Mouse (Mus musculus): ENCODE measurements around the gene Zfp37. TPM values are rescaled to one million over a fixed set of nuclear protein-coding genes. Genes with fewer than 3 reads are reported as not detected.
"Not testable (repeated sequence)": the region's sequence is repeated elsewhere in the genome, so short reads cannot be mapped to it uniquely, and the experiment has no call there.

Zfp37 gene
- 29.4 and 30.2 TPM in 2 replicates for polyA plus RNA-seq (2016; fragmentation: Nextera tagmentation; extraction: Ambion mirVana)

GRCm38 (mm10) chr4:62230769-62231168, at the start of gene Zfp37:
Gene Zfp37 (minus strand): TSS chr4:62231047.
- H3K27ac ChIP-seq = no peak within 1 kb of the TSS
- no peak within 1 kb of the TSS for H3K4me3 ChIP-seq
- H3K9me3 ChIP-seq (replicated peaks) = no peaks in the 10 kb centered on the region
- WGBS = 75% methylated on average over 13 of the region's 13 CpGs
- no peak within 1 kb of the TSS for H3K4me2 ChIP-seq (replicated peaks)
- no peaks in the 10 kb centered on the region for H3K36me3 ChIP-seq
- no peak for ATAC-seq (ENCODE audit: low FRiP score)
- H3K4me1 ChIP-seq = no peaks in the 10 kb centered on the region
- H3K27me3 ChIP-seq = no peaks in the 10 kb centered on the region
- H3K9ac ChIP-seq = no peak within 1 kb of the TSS

GRCm38 (mm10) chr4:62278081-62278480, 47.2 kb upstream of the Zfp37 start:
- no peak overlapping the region for H3K4me3 ChIP-seq
- H3K9me3 ChIP-seq (replicated peaks) = no peaks in the 10 kb centered on the region
- no peak overlapping the region for H3K4me2 ChIP-seq (replicated peaks)
- no peaks in the 10 kb centered on the region for H3K36me3 ChIP-seq
- H3K27me3 ChIP-seq = no peaks in the 10 kb centered on the region
- no peak overlapping the region for H3K27ac ChIP-seq
- H3K4me1 ChIP-seq = peaks cover 10% of the 10 kb centered on the region
- no peak overlapping the region for H3K9ac ChIP-seq
- 64% methylated on average over 4 of the region's 4 CpGs for WGBS
- no peak for ATAC-seq (ENCODE audit: low FRiP score)

GRCm38 (mm10) chr4:62277222-62277621, 46.4 kb upstream of the Zfp37 start:
- WGBS = 72% methylated on average over 3 of the region's 3 CpGs
- ATAC-seq (ENCODE audit: low FRiP score) = no peak

GRCm38 (mm10) chr4:62276642-62277041, 45.8 kb upstream of the Zfp37 start:
- Histone ChIP-seq H3K9me3 (replicated peaks) (no peaks in the 10 kb centered on the region), H3K27ac (no peak overlapping the region), H3K4me2 (replicated peaks) (no peak overlapping the region), H3K27me3 (no peaks in the 10 kb centered on the region), H3K9ac (no peak overlapping the region), H3K4me3 (no peak overlapping the region), H3K36me3 (no peaks in the 10 kb centered on the region), H3K4me1 (peaks cover 10% of the 10 kb centered on the region)
- WGBS = 83% methylated on average over 10 of the region's 10 CpGs
- ATAC-seq (ENCODE audit: low FRiP score) = no peak

More at GRCm38 (mm10) chr4:62277222-62277621, 46.4 kb upstream of the Zfp37 start:
- Histone ChIP-seq H3K4me2 (replicated peaks) (no peak overlapping the region), H3K9me3 (replicated peaks) (no peaks in the 10 kb centered on the region), H3K9ac (no peak overlapping the region), H3K36me3 (no peaks in the 10 kb centered on the region), H3K4me1 (peaks cover 10% of the 10 kb centered on the region), H3K4me3 (no peak overlapping the region), H3K27me3 (no peaks in the 10 kb centered on the region), H3K27ac (no peak overlapping the region)

GRCm38 (mm10) chr4:62274841-62275536, 44.1 kb upstream of the Zfp37 start:
- peaks cover 10% of the 10 kb centered on the region for H3K4me1 ChIP-seq
- H3K27ac ChIP-seq = peak overlapping the region; percentile 64
- no peak overlapping the region for H3K9ac ChIP-seq
- peak; percentile 92 for ATAC-seq (ENCODE audit: low FRiP score)
- no peak overlapping the region for H3K4me3 ChIP-seq
- 11% methylated on average over 12 of the region's 12 CpGs for WGBS
- H3K4me2 ChIP-seq (replicated peaks) = peak overlapping the region; percentile 19; the same call in 1 of the 2 replicates
- no peaks in the 10 kb centered on the region for H3K27me3 ChIP-seq
- no peaks in the 10 kb centered on the region for H3K9me3 ChIP-seq (replicated peaks)
- no peaks in the 10 kb centered on the region for H3K36me3 ChIP-seq

GRCm38 (mm10) chr4:62273916-62274315, 43.1 kb upstream of the Zfp37 start:
- 93% methylated on average over 10 of the region's 10 CpGs for WGBS
- no peaks in the 10 kb centered on the region for H3K27me3 ChIP-seq

GRCm38 (mm10) chr4:62272696-62273095, 41.8 kb upstream of the Zfp37 start:
- H3K4me3 ChIP-seq = no peak overlapping the region
- 89% methylated on average over 10 of the region's 10 CpGs for WGBS
- no peak overlapping the region for H3K27ac ChIP-seq

More at GRCm38 (mm10) chr4:62273916-62274315, 43.1 kb upstream of the Zfp37 start:
- Histone ChIP-seq H3K4me1 (peaks cover 10% of the 10 kb centered on the region), H3K9ac (no peak overlapping the region), H3K4me2 (replicated peaks) (no peak overlapping the region), H3K36me3 (no peaks in the 10 kb centered on the region), H3K27ac (no peak overlapping the region), H3K9me3 (replicated peaks) (no peaks in the 10 kb centered on the region), H3K4me3 (no peak overlapping the region)
- no peak for ATAC-seq (ENCODE audit: low FRiP score)

GRCm38 (mm10) chr4:62267101-62267500, 36.3 kb upstream of the Zfp37 start:
- H3K4me1 ChIP-seq = no peaks in the 10 kb centered on the region
- 86% methylated on average over 10 of the region's 10 CpGs for WGBS
- no peak overlapping the region for H3K4me3 ChIP-seq
- H3K27ac ChIP-seq = no peak overlapping the region
- H3K27me3 ChIP-seq = no peaks in the 10 kb centered on the region
- no peaks in the 10 kb centered on the region for H3K9me3 ChIP-seq (replicated peaks)
- H3K9ac ChIP-seq = no peak overlapping the region
- H3K4me2 ChIP-seq (replicated peaks) = no peak overlapping the region
- no peaks in the 10 kb centered on the region for H3K36me3 ChIP-seq
- ATAC-seq (ENCODE audit: low FRiP score) = no peak

More at GRCm38 (mm10) chr4:62272696-62273095, 41.8 kb upstream of the Zfp37 start:
- no peaks in the 10 kb centered on the region for H3K9me3 ChIP-seq (replicated peaks)
- no peak for ATAC-seq (ENCODE audit: low FRiP score)
- peaks cover 10% of the 10 kb centered on the region for H3K4me1 ChIP-seq
- H3K4me2 ChIP-seq (replicated peaks) = no peak overlapping the region
- H3K9ac ChIP-seq = no peak overlapping the region
- H3K36me3 ChIP-seq = no peaks in the 10 kb centered on the region
- no peaks in the 10 kb centered on the region for H3K27me3 ChIP-seq

- not testable (repeated sequence) for H3K4me1 ChIP-seq; H3K36me3 ChIP-seq; H3K27me3 ChIP-seq; H3K4me3 ChIP-seq; ATAC-seq (ENCODE audit: low FRiP score); H3K4me2 ChIP-seq (replicated peaks); H3K9ac ChIP-seq; H3K27ac ChIP-seq; H3K9me3 ChIP-seq (replicated peaks)
- WGBS = 85% methylated on average over 7 of the region's 7 CpGs
Observed at GRCm38 (mm10) chr4:62266016-62266415, 35.2 kb upstream of the Zfp37 start.

GRCm38 (mm10) chr4:62265154-62265836, 34.4 kb upstream of the Zfp37 start:
- ATAC-seq (ENCODE audit: low FRiP score) = no peak
- Histone ChIP-seq H3K4me1 (no peaks in the 10 kb centered on the region), H3K4me2 (replicated peaks) (no peak overlapping the region), H3K9ac (no peak overlapping the region), H3K36me3 (no peaks in the 10 kb centered on the region), H3K4me3 (no peak overlapping the region), H3K27ac (no peak overlapping the region), H3K9me3 (replicated peaks) (no peaks in the 10 kb centered on the region), H3K27me3 (no peaks in the 10 kb centered on the region)
- 90% methylated on average over 10 of the region's 10 CpGs for WGBS

GRCm38 (mm10) chr4:62263133-62263844, 32.4 kb upstream of the Zfp37 start:
- no peak overlapping the region for H3K4me3 ChIP-seq
- H3K4me1 ChIP-seq = no peaks in the 10 kb centered on the region
- no peak overlapping the region for H3K4me2 ChIP-seq (replicated peaks)
- no peaks in the 10 kb centered on the region for H3K9me3 ChIP-seq (replicated peaks)
- no peak overlapping the region for H3K9ac ChIP-seq
- 0 out of 2 replicates have a peak, but pooled peaks have one; percentile 26 for ATAC-seq (ENCODE audit: low FRiP score)
- H3K36me3 ChIP-seq = no peaks in the 10 kb centered on the region
- WGBS = 37% methylated on average over 7 of the region's 7 CpGs
- no peak overlapping the region for H3K27ac ChIP-seq
- H3K27me3 ChIP-seq = no peaks in the 10 kb centered on the region

- Histone ChIP-seq H3K27ac (no peak within 1 kb of the TSS), H3K4me3 (no peak within 1 kb of the TSS), H3K36me3 (no peaks in the 10 kb centered on the region), H3K4me1 (no peaks in the 10 kb centered on the region), H3K27me3 (no peaks in the 10 kb centered on the region), H3K4me2 (replicated peaks) (no peak within 1 kb of the TSS), H3K9me3 (replicated peaks) (no peaks in the 10 kb centered on the region), H3K9ac (no peak within 1 kb of the TSS)
- no peak for ATAC-seq (ENCODE audit: low FRiP score)
- WGBS = 41% methylated on average over 2 of the region's 2 CpGs
Observed at GRCm38 (mm10) chr4:62262276-62262675, 31.4 kb upstream of the Zfp37 start, which contains the start of gene Slc31a2. Gene Slc31a2 (plus strand): TSS chr4:62262562.

Data from hindbrain, embryonic 12.5 days (tissue).